Mouse (Mus musculus): ENCODE results near the gene Asna1.

The Asna1 gene

DNA sequence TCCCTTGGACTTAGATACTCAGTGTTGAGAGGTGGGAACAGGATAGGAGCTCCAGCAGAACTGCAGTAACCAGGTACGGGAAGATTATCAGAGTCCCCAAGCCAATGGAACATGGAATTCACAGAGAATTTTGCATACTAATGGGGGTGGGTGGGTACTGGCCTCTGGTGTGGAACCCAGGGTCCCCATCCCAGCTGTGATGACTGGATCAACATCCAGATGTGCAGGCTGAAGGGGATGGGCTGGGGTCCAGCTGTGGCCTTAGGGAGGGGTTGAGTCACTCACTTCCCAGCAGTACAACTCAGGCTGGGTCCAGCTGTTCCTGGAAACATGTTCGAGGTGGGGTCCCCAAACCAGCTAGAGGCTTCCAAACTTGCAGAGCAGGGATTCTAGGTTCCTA lies 37.2 kb downstream of the Asna1 start:
- POLR2A ChIA-PET = interaction anchor here (0.6 to 27.3 kb wide), 31 partner anchors 9 to 485 kb away, joined by 3 to 992 read pairs (median 4); partner anchors contain the start of genes Dhps (in 3 of the 4), Junb (in 3 of the 4), Gm49661 (in 2 of the 4) and Prdx2 (in 2 of the 4)
- CTCF ChIA-PET = interaction anchor here (0.6 to 6.5 kb wide), 11 partner anchors 9 to 89 kb away, joined by 3 to 250 read pairs (median 4); partner anchors contain the start of genes Junb (in 2 of the 4) and Dnase2a (in 1 of the 4)

GRCm38 (mm10) chr8:84987388-84987787 lies 37.7 kb downstream of the Asna1 start:
- ChIA-PET POLR2A (interaction anchor here (0.6 to 27.3 kb wide), 30 partner anchors 10 to 485 kb away, joined by 3 to 992 read pairs (median 4); partner anchors contain the start of genes Dhps (in 3 of the 4), Junb (in 3 of the 4), Gm49661 (in 2 of the 4) and Prdx2 (in 2 of the 4)), CTCF (interaction anchor here (0.6 to 6.5 kb wide), 12 partner anchors 9 to 485 kb away, joined by 3 to 250 read pairs (median 4); partner anchors contain the start of gene Junb (in 2 of the 4))

GRCm38 (mm10) chr8:84986379-84986945 lies 38.6 kb downstream of the Asna1 start:
- POLR2A ChIA-PET = interaction anchor here (0.7 to 30.0 kb wide), 31 partner anchors 1 to 486 kb away, joined by 3 to 992 read pairs (median 6); partner anchors contain the start of genes Junb (in 3 of the 4), Tnpo2 (in 3 of the 4), Dhps (in 2 of the 4) and Gm49661 (in 2 of the 4)
- CTCF ChIA-PET = interaction anchor here (0.6 to 6.5 kb wide), 10 partner anchors 10 to 212 kb away, joined by 3 to 250 read pairs (median 19); partner anchors contain the start of gene Junb (in 2 of the 4)

DNA sequence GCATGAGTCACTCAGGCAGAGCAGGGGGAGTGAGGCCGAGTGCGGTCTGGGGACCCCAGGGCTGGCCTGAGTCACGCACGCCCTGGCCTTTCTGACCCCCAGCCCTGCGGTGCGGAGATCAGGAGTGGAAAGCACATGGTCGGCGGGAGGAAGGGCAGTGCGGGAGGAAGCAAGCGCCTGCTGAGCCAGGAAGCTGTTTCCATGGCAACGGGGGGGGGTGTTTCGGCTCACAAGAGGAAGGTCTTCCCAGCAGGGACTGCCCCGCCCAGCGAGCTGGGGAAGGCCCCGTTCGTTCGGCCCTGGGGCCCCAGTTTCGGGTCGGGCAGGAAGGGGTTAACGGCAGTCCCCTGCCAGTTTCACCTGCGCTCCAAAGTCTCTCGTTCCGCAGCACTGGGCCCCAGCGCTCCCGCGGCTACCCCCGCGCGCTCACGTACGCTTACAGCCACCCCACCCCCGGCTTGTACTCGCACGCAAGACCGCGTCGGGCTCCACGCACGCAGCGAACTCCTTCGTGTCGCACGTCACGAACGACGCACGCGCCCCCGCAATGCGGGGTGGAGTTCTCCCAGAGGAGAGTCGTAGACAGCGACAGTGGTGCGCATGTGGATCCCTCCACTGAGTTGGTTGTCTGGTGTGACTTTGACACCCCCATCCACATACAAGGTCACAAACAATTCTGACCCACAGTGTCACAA lies 39.2 kb downstream of the Asna1 start:
- POLR2A ChIA-PET = interaction anchor here (0.7 to 30.0 kb wide), 33 partner anchors 0 to 487 kb away, joined by 3 to 992 read pairs (median 5); partner anchors contain the start of genes Junb (in 3 of the 4), Tnpo2 (in 3 of the 4), Dhps (in 2 of the 4) and Gm49661 (in 2 of the 4)
- CTCF ChIA-PET = interaction anchor here (0.6 to 6.5 kb wide), 10 partner anchors 9 to 211 kb away, joined by 3 to 176 read pairs (median 7); partner anchors contain the start of gene Junb (in 1 of the 4)

DNA sequence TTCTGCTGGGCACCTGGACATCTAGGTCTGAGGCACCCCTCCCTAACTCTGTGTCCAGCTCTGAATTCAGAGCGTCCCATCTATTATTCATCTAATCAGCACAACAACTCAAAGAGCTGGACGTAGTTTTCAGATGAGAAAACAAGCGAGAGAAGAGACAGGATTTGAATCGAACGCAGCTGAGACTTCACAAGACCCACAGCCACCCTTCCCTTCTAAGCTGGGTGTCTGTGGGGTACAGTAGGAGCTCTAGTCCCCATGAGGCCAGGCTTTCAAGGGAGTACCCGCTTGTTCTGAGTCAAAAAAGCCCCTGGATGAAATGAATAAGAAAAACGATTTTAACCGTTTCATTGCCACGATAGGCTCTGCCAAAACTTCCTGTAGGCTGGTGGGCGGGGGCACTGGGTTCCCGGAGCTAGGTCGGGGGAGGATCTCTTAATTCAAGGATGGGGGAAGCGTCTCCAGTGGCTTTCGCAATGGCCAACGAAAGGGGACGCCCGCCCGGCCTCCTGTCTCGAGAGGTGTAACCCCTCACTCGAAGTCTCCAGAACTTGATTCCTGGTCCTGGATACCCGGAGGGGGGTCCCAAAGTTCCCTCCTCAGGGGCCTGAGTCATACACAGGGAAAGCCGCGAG lies 39.9 kb downstream of the Asna1 start:
- POLR2A ChIA-PET = interaction anchor here (0.5 to 30.0 kb wide), 32 partner anchors 0 to 488 kb away, joined by 3 to 992 read pairs (median 5); partner anchors contain the start of genes Junb (in 3 of the 4), Asna1 (in 2 of the 4), Dhps (in 2 of the 4) and Gm49661 (in 2 of the 4)
- CTCF ChIA-PET = interaction anchor here (0.7 to 6.5 kb wide), 12 partner anchors 8 to 57 kb away, joined by 3 to 176 read pairs (median 4); partner anchors contain the start of gene Junb (in 1 of the 4)

DNA sequence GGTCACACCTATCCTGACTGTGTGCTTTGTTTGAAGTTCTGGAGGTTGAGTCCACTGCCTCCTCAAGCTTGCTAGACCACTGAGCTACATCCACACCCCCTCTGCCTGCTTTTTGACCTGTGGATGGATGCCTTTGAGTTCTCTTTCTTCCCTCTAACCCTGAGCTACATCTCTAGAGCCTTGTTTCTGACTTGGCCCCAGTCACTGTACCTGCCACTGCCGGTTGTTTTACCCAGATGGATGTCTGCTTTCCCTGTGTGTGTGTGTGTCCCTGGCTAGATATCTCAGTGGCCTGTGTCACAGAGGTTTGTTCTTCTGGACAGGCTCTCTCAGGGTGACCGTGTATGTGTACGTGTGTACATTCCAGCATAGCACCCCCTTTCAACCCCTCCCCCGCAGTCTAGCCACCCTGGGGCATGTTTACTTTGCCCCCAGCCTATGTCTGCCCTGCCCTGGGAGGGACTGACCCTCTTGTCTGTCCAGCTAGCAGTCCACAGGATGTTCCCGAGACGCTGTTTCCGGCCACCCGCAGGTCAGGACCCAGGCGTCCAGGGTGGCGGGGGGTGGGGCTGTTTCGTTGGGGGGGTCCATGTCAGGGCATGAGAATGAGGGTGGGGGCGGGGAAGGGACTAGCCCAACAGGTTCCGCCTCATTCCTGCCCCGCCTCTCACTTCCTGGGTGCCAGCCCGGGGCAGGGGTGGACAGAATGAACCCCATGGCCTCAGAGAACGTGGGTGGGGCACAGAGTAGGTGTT lies 40.6 kb downstream of the Asna1 start:
- CTCF ChIA-PET = interaction anchor here (0.6 to 6.5 kb wide), 8 partner anchors 8 to 56 kb away, joined by 3 to 176 read pairs (median 4); partner anchors contain the start of gene Junb (in 1 of the 4)
- POLR2A ChIA-PET = interaction anchor here in 3 of 4 experiments (0.6 to 30.0 kb wide), 24 partner anchors 1 to 778 kb away, joined by 3 to 992 read pairs (median 5); partner anchors contain the start of genes Junb (in 3 of the 3), Dhps (in 2 of the 3), Gm49661 (in 2 of the 3) and Prdx2 (in 2 of the 3)

GRCm38 (mm10) chr8:84982499-84983011 lies 42.5 kb downstream of the Asna1 start:
- CTCF ChIA-PET = no interaction called here
- POLR2A ChIA-PET = interaction anchor here in 3 of 4 experiments (0.5 to 30.0 kb wide), 11 partner anchors 3 to 290 kb away, joined by 3 to 992 read pairs (median 114); partner anchors contain the start of genes Gm49661 (in 2 of the 3), Junb (in 2 of the 3), Prdx2 (in 2 of the 3) and Rnaseh2a (in 2 of the 3)

DNA sequence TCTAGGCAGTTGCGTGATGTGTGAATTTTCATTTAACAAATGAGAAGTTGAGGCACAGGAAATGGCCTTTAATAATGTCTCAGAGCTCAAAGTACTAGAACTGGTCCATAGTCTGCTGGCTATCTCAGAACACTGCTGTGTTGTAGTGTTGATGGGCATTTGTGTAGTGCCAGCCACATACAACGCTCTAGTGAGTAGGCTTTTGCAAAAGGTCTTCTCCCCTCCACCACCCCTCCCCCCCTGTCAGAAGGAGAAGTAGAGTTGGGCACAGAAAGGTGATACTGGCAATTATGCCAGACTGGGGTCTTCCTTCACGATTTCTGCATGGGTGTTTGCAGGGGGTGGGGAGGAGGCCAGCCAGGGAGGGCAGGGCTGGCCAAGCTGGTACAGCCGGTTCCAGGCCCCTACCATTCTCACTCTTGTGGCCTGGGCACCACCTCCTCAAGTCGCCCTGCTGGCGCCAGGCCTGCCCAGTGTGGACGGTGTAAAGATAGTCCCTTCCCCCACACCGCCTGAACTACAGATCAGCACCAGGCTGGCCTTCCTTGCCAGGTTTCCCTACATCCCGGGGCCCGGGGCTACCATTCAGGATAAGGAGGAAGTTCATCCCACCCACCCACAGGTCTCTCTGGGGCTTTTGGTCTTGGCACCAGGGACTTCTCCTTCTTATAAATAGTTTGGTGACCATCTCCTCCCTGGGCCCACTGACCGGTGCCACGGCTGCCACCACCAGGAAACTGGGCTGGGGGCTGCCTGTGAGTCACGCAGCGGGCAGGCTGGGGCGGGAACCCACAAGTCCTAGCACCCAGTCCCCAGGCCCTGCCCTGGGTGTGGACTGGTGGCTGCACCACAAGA lies 43.2 kb downstream of the Asna1 start:
- POLR2A ChIA-PET = interaction anchor here in 3 of 4 experiments (0.5 to 30.0 kb wide), 20 partner anchors 4 to 1095 kb away, joined by 3 to 992 read pairs (median 18); partner anchors contain the start of genes Hook2 (in 3 of the 3), Asna1 (in 2 of the 3), Dhps (in 2 of the 3) and Gm49661 (in 2 of the 3)
- CTCF ChIA-PET = interaction anchor here in 2 of 4 experiments (10.2 to 10.4 kb wide), 2 partner anchors 6 to 7 kb away, joined by 176 to 250 read pairs; partner anchors contain the start of gene Hook2 (in 2 of the 2)

GRCm38 (mm10) chr8:84980622-84981358 lies 44.3 kb downstream of the Asna1 start:
- POLR2A ChIA-PET = interaction anchor here (0.6 to 30.0 kb wide), 42 partner anchors 5 to 1094 kb away, joined by 3 to 992 read pairs (median 7); partner anchors contain the start of genes Dhps (in 3 of the 4), Hook2 (in 3 of the 4), Asna1 (in 2 of the 4) and Gm49661 (in 2 of the 4)
- CTCF ChIA-PET = interaction anchor here in 3 of 4 experiments (0.7 to 10.4 kb wide), 8 partner anchors 7 to 78 kb away, joined by 3 to 250 read pairs (median 6); partner anchors contain the start of genes Hook2 (in 2 of the 3), Dnase2a (in 1 of the 3) and Tnpo2 (in 1 of the 3)

DNA sequence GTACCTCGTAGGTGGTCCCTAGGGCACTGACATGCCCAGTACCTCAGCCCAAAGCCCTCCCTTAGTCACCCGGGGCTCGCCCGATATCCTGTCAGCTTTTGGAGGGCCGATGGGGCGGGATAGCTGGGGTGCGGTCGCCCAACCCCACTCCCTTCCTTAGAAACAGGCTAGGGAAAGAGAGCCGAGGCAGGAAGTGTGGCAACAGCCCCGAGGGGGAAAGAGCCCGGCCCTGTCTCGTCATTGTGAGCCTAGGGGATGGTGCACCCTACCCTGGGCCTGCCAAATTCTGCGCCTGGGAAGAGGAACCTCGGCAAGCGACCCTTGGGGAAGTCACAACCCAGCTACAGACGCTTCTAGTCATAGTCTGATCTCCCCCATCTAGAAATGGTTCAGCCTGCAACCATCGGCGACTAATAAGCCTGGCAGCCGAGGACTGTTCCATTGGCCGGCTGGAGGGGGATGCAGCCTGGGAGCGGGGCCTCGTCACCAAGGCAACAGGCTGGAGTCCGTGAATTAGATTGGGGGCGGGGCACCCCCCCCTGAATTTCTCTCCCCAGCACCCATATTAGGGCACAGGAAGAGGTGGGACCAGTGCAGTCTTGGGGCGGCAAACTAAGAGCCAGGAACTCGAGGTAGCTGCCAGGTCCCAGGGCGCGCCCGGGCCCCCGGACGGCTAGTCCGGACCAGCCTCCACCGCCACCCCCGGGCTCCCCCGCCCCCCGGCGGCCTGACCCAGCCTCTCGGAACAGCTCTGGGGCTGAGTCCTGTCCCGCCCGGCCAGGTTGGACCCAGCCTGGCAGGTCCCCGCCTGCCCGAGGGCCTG lies 45.3 kb downstream of the Asna1 start:
- POLR2A ChIA-PET = interaction anchor here (0.6 to 30.0 kb wide), 47 partner anchors 6 to 568 kb away, joined by 3 to 992 read pairs (median 9); partner anchors contain the start of genes Asna1 (in 3 of the 4), Dhps (in 3 of the 4), Gm49661 (in 3 of the 4) and Hook2 (in 3 of the 4)
- CTCF ChIA-PET = interaction anchor here in 3 of 4 experiments (0.7 to 10.4 kb wide), 10 partner anchors 8 to 96 kb away, joined by 3 to 250 read pairs (median 6); partner anchors contain the start of genes Hook2 (in 2 of the 3) and Tnpo2 (in 1 of the 3)

DNA sequence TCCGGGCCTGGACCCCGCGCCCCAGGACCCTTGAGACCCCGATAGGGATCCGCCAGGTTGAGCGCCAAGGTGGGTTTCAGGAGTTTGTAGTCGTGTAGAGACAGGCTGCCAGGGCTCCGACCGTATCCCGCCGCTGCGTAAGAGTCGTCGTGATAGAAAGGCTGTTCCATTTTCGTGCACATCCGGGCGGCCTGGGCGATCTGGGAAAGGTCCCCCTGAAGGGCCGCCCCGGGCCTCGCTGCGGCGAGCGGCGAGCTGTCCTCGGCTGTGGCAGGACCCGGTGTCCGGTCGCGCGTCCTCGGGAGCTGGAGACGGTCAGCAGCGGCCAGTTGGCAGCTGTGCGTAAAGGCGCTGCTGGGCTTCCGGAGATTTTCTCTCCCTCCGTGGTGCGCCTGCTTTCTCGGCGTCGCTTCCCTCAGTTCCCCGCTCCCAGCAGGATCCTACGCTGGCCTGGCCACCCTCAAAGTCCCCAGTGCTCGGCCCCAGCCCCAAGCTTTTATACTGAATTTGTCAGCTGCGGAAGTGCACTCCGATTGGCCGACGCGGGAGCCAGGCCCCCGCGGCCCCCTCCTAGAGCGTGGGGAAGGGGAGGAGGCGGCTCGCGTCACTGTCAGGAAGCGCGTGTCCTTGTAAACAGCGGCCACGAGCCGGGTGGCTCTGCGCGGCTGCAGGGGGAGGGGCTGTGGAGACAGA lies 46.7 kb downstream of the Asna1 start, which contains the start of gene Junb:
Gene Junb, minus strand, starts transcription at position 471 of the 693 bp plus-strand sequence.
- CTCF ChIA-PET = interaction anchor here (0.6 to 10.4 kb wide), 16 partner anchors 9 to 1104 kb away, joined by 3 to 250 read pairs (median 6); partner anchors contain the start of genes Hook2 (in 2 of the 4) and Tnpo2 (in 1 of the 4)
- POLR2A ChIA-PET = interaction anchor here (0.5 to 30.0 kb wide), 67 partner anchors 6 to 1392 kb away, joined by 3 to 992 read pairs (median 9); partner anchors contain the start of genes Dhps (in 4 of the 4), Asna1 (in 3 of the 4), Calr (in 3 of the 4) and Gm49661 (in 3 of the 4)

GRCm38 (mm10) chr8:84977435-84978247 lies 47.4 kb downstream of the Asna1 start:
- ChIA-PET CTCF (interaction anchor here (0.5 to 10.4 kb wide), 20 partner anchors 10 to 162 kb away, joined by 3 to 250 read pairs (median 6); partner anchors contain the start of gene Hook2 (in 2 of the 4)), POLR2A (interaction anchor here (0.6 to 30.0 kb wide), 85 partner anchors 5 to 1392 kb away, joined by 3 to 992 read pairs (median 9); partner anchors contain the start of genes Dhps (in 4 of the 4), Asna1 (in 3 of the 4), Hook2 (in 3 of the 4) and Tnpo2 (in 3 of the 4))

All from embryonic stem cell, embryonic (primary cell).